Mouse (Mus musculus): Measurements from ENCODE around the gene Actn3. TPM values are rescaled to one million over a fixed set of nuclear protein-coding genes. Genes with fewer than 3 reads are reported as not detected.
"Not testable (repeated sequence)": the region's sequence is repeated elsewhere in the genome, so short reads cannot be mapped to it uniquely, and the experiment has no call there.

Actn3 gene
- polyA plus RNA-seq, 2 experiments from 2014 or later: not detected

GRCm38 (mm10) chr19:4855951-4856350 lies 21.8 kb downstream of the Actn3 start:
- ATAC-seq: no peak

DNA sequence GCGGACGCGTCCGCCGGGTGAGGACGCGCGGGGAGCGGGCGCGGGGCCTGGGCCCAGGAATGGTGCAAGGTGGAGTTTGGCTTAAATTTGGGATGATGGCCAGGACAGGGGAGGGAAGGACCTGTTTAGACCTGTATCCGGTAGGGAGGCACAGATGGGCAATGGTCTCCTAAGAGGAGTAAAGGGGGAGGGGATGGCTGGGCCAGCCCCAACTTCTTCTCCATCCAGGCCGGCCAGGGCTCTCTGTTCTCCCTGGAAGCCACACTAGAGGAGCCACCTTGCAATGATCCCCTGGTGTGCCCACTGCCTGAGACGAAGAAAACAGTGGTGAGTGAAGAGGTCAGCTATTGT lies 22.3 kb downstream of the Actn3 start:
- ATAC-seq: no peak

DNA sequence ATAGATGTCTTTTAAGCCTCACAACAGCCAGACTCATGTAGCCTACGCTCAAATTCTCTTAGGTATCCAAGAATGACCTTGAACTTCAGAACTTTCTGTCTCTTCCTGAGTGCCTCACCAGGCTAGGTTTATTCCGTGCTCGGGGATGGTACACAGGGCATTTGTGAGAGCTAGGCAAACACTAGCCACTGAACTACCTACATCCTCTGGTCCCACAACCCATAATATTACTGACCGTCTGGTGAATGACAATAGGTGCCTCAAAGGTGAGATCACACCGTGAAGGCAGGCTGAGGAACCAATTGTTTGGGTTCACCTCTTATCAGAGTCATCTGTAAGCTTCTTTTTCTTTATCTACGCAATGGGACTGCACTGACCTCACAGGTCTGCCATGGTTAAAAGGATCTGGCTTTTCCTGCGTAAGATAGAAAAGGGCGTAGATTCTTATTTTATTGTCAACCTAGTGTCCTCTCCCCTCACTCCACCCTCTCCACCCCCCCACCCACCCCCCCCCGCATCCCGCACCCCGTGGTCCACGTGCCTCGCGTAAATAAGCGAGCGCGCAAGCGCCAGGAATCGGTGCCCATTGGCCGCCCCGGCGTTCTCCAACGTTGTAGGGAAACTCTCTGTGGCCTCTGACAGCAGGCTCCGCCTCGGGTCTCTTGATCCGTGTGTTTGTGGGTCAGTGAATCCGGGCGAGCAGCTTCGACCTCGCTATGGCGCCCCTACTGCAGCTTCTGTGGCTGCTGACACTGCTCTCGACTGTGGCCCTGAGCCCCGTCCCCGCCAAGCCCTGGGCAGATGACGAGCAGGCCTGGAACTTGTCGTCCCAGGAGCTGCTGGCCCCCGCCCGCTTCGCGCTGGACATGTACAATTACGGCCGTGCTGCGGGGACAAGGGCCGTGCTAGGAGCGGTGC lies 22.9 kb downstream of the Actn3 start, which contains the start of gene Ctsf:
Ctsf (plus strand) TSS at position 579 of the 918 bp plus-strand sequence.
- ATAC-seq: no peak

DNA sequence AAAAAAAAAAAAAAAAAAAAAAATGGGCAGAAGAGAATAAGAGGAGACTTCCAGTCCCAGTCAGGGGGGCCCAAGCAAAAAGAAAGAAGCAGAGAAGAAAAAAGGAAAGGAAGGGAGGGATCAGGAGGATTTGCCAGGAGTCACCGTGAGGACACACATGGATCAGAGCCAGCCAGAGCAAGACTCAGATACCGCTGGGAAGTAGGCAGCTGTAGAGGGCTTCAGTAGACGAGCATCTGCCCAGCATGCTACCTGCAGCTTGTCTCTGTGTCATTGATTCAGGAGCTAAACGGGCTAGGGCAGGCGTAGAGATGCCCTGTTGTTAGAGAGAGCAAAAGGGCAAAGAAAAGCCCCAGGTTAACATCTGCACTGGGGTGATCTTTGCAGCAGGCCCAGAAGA lies 27.4 kb downstream of the Actn3 start:
- no peak for ATAC-seq

- no peak for ATAC-seq
These were observed 27.9 kb downstream of the Actn3 start for GRCm38 (mm10) chr19:4849800-4850199.

DNA sequence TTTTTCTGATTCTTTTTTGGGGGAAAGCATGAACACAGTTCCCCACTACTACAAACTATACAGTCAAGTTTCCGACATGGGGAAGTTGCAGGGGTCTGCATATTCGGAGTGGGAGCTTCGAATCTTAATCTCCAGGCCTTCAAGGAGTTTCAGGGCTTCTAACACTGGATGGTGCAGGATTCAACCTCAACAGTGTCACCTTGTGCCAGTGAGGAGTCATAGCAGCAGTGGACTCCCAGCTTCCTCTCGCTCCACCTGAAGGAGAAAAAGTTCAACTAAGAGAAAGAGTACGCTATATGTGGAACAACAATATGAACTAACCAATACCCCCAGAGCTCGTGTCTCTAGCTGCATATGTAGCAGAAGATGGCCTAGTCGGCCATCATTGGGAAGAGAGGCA lies 30.2 kb downstream of the Actn3 start:
- ATAC-seq: peak; percentile 65

DNA sequence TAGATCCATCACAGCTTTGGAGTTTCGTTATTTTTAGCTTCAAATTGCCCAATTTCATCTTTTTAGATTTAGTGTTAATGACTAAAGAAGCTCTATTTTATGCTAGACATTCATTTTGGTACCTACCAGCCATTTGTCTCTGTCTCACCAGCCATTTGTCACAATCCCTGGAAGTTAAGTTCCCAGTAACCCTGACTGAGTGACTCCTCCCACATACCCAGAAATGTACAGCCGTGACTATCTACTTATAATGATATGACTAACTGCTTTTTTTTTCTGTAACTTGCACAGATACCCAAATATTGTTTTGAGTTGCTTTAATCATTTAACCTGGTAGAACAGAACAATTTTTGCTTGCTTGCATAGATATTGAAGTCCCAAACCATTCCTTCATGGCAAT lies 31.9 kb downstream of the Actn3 start:
- ATAC-seq: no peak

DNA sequence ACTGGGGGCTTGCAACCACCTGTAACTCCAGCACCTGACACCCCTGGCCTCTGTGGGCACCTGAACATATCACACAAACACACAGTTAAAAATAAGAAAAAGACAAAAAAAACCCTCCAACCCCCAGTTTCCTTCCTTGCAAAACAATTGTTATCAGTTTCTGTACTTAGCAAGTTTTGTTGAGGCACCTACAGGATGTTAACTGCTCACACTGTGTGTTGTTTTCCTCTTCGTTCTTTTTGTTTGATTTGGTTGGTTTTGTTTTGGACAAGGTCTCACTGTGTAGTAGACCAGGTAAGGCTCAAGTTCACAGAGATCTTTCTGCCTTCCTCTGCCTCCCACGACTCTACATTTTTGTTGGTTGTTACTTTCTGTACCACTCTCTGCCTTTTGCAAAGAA lies 35.1 kb downstream of the Actn3 start:
- ATAC-seq: peak; percentile 24

DNA sequence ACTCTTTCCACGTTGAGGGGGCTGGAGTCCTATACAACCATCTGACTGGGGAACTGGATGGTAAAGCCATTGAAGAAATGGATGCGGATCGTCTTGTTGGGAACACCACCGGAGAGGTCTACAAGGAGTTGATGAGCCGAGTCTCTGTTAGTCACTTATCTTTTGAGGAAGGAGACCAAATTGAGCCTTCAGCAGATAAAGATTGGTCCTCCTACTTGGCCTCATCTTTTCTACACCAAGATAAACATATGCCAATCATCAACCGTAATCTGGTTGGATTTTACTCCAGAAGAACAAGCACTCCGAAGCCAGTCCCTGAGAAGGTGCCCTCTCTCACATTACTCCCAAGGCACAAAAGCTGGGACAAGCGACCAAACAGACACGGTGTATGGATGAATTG lies 36.9 kb downstream of the Actn3 start:
- ATAC-seq: no peak

DNA sequence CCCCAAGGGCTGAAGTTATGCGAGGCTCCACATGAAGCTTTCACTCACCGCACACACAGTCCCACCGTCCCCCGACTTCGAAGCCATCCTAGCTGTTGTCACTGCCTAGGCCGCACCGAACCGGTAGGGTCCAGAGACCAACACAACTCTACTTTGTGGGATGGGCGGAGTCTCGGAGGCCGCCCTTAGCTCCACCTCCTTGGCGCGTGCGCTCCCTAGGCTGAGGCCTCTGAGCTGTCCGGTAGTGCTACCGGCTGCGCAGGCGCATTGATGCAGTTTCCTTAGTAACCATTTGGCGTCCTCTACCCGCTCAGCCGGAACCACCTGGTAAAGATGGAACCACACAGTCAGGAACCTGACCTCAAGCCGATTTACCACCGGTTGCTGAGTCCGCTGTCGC lies 38.6 kb downstream of the Actn3 start, which contains the start of the genes Ccs and Ccdc87:
Ccs (minus strand) TSS at position 184 of the 400 bp plus-strand sequence.
Ccdc87 (plus strand) TSS at position 218 of the 400 bp plus-strand sequence.
- peak; percentile 96 for ATAC-seq

DNA sequence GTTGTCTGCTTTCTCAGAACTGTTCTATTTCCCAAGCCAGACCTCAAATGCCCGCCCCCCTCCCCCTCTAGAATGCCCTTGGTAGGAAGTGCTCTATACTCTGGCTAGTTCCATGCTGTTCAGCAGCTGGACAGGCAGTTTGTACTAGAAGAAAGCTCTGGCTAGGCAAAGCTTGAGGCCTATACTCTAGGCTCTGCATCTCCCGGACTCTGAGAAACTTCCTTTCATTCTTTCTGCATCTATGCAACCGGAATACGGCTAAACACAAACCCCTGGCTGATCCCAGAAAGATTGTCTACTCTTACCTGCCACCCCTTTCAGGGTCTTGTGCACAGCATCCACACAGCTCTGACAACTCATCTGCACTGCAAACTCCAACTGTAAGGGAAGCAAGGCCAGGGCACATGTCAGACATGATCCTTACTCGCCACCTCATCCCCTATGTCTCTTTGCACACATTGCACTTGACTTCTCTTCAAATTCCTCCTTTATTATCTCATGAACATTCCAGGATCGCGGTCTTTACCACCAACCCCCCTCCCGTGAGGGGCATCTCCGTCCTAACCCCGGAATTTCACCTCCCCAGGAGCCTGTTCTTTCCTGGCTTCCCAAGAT lies 39.1 kb downstream of the Actn3 start:
- ATAC-seq: no peak

GRCm38 (mm10) chr19:4837049-4837448 lies 40.7 kb downstream of the Actn3 start:
- ATAC-seq: no peak

DNA sequence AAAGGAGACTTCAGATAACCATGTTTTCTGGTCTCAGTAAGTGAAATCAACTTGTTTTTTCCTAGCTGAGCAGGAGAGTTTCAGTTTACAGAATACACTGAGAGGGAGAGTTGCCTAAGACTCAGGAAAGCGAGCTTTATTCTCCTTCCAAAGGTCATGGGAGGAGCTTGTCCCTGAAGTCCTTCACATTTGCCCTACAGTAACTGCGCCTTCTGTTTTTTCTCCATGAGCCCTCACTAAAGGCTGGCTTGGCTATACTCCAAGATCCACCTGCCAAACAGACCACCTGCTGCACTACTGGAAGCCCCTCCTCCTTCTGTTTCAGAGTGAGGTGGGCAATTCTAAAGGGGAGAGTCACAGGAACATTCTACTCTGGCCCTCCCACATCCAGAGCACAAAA lies 41.6 kb downstream of the Actn3 start:
- no peak for ATAC-seq

DNA sequence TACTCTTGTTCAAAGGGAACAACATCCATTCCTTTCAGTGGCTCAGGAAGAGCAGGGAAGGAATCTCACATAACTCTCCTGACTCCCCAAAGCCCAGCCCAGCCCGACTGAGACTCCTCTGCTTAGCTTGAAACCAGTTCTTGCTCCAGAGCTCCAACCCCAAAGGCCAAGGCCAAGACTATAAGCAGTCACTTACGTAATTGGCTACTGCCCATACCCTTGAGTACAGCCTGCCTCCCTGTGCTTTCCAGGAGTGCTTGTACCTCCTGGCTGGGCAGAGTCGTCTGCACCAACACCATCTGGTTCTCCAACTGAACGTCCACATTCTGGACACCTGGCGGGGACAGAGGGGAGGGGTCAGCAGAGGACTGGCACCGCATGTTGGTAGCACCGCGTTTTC lies 43.7 kb downstream of the Actn3 start:
- ATAC-seq: no peak

DNA sequence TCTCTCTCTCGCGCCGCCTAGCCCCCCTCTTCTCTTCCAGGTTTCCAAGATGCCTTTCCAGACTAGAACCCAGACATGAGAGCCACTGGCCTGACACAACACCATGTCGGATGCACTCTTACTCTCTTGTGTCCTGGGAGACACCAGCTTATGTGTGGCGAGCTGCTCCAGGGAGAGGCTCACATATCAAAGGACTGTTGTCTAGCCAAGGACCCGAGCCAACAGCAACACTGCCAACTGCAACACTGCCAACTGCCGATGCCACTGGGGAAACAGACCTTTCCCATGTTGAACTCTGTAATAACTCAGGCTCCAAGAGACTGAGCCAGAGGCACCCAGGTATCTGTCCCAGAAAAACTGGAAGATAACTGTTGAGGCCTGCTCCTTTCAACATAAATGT lies 48.6 kb downstream of the Actn3 start:
- ATAC-seq: no peak

DNA sequence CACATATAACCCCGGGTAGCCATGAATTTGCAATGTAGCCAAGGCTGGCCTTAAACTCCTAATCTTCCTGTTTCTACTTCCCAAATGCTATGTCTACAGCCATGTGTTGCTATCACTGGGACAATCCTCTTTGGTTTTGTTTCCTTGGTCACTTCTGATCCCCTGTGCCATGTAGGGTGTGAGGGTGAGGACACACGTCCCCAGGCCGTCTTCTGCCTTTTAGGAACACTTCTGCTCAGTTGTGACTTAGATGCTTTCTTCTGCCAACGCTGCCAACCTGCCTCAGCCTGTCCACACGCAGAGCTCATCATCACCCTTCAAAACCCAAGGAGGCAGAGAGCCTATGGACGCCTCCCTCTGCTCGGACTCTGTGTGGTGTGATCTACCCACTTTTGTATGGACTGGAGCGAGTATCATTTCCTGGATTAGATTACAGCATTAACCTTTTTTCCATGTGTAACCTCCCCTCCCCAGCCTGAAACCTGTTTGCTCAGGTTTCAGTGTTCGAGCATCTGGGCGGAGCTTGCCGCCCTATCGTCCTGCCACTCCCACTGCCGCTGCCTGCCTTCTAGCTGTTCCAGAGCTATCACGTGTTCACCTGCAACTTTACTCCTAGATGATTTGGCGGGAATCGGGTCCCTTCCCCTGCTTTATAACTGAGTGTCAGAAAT lies 49.1 kb downstream of the Actn3 start:
- no peak for ATAC-seq

DNA sequence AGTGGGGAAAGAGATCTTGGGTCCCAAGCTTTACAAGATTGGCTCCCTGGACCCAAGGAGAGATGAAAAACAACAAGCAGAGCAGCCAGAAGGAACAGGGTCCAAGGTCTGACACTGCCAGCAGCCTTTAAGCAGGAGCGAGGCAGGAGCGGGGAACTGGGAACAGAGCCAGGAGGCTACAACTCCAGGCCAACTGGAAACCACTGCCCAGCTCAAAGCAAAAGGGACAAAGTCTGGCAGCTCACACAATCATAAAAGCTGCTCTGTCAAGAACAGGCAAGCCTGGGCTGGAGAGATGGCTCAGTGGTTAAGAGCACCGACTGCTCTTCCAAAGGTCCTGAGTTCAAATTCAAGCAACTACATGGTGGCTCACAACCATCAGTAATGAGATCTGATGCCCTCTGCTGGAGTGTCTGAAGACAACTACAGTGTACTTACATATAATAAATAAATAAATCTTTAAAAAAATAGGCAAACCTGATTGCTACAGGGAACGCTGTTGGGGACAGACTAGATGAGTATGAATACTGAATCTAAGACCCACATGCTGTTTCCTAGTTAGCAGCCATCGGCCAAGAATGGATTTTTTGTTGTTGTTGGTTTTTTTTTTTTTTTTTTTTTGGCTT lies 56.9 kb downstream of the Actn3 start:
- no peak for ATAC-seq

DNA sequence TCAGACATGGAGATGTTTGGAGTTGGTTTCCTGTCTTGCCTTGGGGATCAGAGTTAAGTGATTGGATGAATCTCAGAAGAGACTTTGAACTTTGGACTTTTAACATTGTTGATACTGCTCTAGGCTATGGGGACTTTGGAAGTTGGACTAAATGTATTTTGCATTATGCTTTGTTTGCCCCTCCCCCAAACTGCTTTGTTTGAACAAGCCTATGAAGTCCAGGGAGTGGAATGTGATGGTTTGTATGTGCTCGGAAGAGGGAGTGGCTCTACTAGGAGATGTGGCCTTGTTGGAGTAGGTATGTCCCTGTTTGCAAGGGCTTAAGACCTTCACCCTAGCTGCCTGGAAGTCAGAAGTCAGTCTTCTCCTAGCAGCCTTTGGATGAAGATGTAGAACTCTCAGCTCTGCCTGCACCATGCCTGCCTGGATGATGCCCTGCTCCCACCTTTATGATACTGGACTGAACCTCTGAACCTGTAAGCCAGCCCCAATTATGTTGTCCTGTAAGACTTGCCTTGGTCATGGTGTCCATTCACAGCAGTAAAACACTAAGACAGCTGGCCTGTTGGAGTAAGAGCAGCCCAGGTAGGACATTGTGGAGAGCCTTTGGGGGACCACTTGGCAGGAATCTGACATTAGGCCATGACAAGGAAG lies 60.4 kb downstream of the Actn3 start:
- ATAC-seq: no peak

DNA sequence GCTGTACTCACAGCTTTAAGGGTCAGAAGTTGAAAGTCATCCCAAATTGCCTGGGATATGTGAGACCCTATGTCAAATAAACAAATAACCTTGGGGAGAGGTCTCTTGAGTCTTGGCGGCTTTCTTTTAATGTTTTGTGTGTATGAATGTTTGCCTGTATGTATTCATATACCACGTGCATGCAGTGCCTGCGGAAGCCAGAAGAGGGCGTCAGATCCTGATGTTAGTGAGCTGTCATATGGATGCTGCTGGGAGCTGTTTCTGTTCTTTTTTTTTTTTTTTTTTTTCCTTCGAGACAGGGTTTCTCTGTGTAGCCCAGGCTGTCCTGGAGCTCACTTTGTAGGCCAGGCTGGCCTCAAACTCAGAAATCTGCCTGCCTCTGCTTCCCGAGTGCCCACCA lies 64.7 kb downstream of the Actn3 start:
- ATAC-seq: no peak

DNA sequence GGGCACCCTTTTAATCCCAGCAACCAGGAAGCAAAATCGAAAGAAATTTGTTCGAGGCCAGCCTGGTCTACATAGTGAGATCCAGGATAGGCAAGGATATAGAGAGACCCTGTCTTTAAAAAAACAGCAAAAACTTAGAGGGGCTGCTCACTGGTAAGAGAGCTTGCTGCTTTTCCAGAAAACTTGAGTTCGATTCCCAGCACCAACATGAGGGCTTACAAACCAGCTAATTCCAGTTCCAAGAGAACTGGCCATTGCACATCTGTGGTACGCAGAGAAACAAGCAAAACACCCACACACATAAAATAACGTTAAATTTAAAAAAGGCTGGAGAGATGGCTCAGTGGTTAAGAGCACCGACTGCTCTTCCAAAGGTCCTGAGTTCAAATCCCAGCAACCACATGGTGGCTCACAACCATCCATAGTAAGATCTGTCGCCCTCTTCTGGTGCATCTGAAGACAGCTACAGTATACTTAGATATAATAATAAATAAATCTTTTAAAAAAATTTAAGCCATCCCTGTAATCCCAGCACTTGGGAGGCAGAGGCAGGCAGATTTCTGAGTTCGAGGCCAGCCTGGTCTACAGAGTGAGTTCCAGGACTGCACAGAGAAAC lies 65.3 kb downstream of the Actn3 start:
- not testable (repeated sequence) for ATAC-seq

- ATAC-seq: no peak
These were observed 65.8 kb downstream of the Actn3 start for GRCm38 (mm10) chr19:4811909-4812242.
